Mouse (Mus musculus) ES-Bruce4 (cell line): Measurements from ENCODE around the gene Plcb4.

Source experiments
- CTCF ChIP-seq: IDR thresholded peaks from one replicate; pipeline ENCODE4 v1.8.1; 2011; ENCODE audit warnings: low read depth, low read length
- EP300 ChIP-seq: IDR thresholded peaks from 2 replicates; pipeline ENCODE4 v1.6.1; 2011; ENCODE audit warnings: low read depth, low read length; ENCODE audit not compliant: insufficient read depth

GRCm38 (mm10) chr2:135731591-135731990 lies 72.8 kb downstream of the Plcb4 start:
- TF ChIP-seq CTCF (no peak), EP300 (no peak)
